Mouse (Mus musculus): Measurements from ENCODE around the gene Edem3. TPM values are rescaled to one million over a fixed set of nuclear protein-coding genes. Genes with fewer than 3 reads are reported as not detected.

The Edem3 gene
- polyA plus RNA-seq, 1 experiment from 2014 or later: 19.2 TPM

DNA sequence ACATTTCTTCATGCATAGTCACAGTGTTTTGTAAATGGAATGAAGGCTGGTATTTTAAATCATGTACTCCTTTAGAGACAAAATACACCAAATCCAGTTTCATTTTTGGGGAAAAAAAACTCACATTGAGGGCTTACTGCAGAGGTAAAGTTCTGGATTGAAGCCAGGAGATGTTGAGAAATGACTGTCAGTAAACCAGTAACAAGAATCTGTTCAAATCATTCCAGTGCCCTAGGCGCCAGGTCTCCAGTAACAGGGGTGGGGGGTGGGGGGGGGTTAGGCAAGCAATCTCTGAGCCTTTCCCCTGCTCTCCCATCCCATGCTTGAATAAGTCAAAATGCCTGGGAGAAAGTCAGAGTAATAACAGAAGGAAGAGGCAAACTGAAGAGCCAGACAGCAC lies 100.4 kb downstream of the Edem3 start:
- ATAC-seq (replicated peaks): no peak
- H3K9ac ChIP-seq (replicated peaks): no peak overlapping the region
- H3K4me3 ChIP-seq: no peak overlapping the region
- H3K4me2 ChIP-seq (replicated peaks): no peak overlapping the region
- H3K9me3 ChIP-seq: no peaks in the 10 kb centered on the region
- no peaks in the 10 kb centered on the region for H3K36me3 ChIP-seq
- H3K27me3 ChIP-seq: no peaks in the 10 kb centered on the region
- 41% methylated on average over 1 of the region's 1 CpGs for WGBS
- H3K27ac ChIP-seq (replicated peaks): no peak overlapping the region
- H3K4me1 ChIP-seq: 0 out of 2 replicates have a peak, but pooled peaks cover 4% of the 10 kb centered on the region

DNA sequence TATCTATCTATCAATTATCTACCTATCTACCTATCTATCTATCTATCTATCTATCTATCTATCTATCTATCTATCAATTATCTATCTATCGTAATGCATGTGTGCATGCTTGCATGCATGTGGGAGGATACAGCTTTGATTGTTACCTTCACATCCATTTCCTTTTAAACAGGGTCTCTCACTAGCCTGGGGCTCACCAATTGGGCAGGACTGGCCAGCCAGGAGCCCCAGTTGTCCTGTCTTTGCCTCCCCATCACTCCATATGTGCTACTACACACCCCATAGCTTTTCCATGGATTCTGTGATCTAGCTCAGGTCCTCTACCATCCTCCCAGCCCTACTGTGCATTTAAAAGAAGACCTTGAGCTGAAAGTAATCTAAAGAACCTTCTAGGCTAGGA lies 103.3 kb downstream of the Edem3 start:
- no peak for ATAC-seq (replicated peaks)
- WGBS: 91% methylated on average over 1 of the region's 1 CpGs
- no peaks in the 10 kb centered on the region for H3K36me3 ChIP-seq

DNA sequence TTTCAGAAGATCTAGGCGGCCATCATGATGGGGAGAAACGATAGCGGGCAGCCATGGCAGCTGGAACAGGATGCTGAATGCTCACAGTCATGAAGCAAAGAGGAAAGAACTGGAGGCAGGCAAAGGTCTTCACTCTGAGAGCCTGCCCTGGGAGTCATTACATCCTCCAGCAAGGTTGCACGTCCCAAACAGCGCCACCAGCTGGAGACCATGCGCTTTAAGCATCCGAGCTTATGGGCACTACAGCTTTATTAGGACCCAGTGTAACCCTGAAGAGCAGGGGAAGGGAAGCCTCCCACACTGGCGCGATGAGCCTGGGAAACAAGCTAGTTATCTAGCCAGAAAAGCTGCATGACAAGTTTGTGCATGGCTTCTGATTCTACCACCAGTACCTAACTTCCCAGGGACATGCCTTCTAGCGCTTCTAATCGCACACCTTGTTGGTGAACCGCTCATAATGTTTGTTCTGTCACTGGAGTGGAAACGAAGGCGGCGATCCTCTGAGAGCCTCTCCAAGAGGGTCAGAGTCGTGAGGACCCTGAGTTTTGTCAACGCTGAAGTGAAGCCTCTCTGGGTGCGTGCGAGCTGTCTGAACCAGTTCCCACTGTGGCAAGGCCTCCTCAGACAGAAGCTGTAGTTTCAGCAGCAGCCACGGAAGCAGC lies 106.3 kb downstream of the Edem3 start:
- Histone ChIP-seq H3K36me3 (no peaks in the 10 kb centered on the region), H3K27ac (replicated peaks) (no peak overlapping the region), H3K4me1 (no peaks in the 10 kb centered on the region), H3K9me3 (no peaks in the 10 kb centered on the region), H3K4me3 (no peak overlapping the region), H3K4me2 (replicated peaks) (no peak overlapping the region), H3K27me3 (no peaks in the 10 kb centered on the region), H3K9ac (replicated peaks) (no peak overlapping the region)
- ATAC-seq (replicated peaks): no peak
- WGBS: 67% methylated on average over 20 of the region's 20 CpGs

More for the DNA sequence above, 103.3 kb downstream of the Edem3 start:
- Histone ChIP-seq H3K27ac (replicated peaks) (no peak overlapping the region), H3K9ac (replicated peaks) (no peak overlapping the region), H3K4me1 (no peaks in the 10 kb centered on the region), H3K4me2 (replicated peaks) (no peak overlapping the region), H3K27me3 (no peaks in the 10 kb centered on the region), H3K4me3 (no peak overlapping the region), H3K9me3 (no peaks in the 10 kb centered on the region)

DNA sequence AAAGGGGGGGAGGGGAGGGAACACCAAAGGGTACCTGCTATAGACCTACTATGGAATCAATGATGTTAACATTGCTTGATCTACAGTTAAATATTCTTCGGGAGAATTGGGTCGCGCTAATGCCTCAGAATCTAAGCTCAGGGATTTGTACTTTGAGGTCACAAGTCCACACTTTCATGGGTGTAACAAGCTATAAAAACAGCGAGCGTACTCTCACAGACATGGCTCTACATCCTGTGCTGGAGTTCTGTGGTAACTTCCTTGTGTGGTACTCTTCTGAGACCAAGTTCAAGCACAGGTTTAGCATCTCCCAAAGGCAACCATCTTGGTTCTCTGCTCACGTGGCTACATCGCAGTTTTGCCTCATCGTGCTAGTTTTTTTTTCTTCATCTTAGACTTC lies 106.9 kb downstream of the Edem3 start:
- 88% methylated on average over 8 of the region's 8 CpGs for WGBS
- no peak overlapping the region for H3K9ac ChIP-seq (replicated peaks)

DNA sequence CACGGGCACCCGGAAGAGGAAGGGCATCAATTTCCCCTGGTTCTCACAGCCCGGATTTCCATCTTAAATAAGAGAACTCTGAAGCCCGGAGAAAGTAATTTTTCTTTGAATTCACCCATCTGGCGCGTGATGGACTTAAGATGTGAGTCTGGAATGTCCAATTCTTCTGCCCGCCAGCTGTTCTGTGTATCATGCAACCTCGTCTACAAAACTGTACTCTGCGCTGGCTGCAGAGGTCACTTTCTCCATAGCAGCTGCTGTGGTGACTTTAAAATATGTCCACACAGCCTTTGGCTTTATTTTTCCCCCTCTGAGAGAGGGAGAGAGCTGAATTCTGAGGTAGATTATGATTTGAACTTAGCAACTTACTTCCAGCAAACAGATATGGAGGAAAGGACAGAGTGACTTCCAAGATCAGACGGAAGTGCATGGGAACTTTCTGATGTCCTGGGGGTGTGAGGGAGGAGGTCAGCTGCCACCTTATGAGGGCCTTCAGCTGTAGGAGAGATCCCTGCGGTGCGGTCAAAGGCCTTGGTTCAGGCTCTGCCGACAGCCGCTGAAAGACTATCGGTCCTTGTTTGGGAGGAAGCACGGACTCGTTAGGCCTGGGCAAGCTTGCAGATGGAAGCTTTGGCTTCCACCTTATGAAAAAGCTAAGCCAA lies 108.1 kb downstream of the Edem3 start:
- Histone ChIP-seq H3K9ac (replicated peaks) (no peak overlapping the region), H3K27me3 (no peaks in the 10 kb centered on the region), H3K4me3 (no peak overlapping the region), H3K27ac (replicated peaks) (no peak overlapping the region), H3K36me3 (no peaks in the 10 kb centered on the region), H3K4me2 (replicated peaks) (no peak overlapping the region), H3K9me3 (no peaks in the 10 kb centered on the region), H3K4me1 (no peaks in the 10 kb centered on the region)
- ATAC-seq (replicated peaks): no peak
- 81% methylated on average over 17 of the region's 17 CpGs for WGBS

More for the DNA sequence above, 106.9 kb downstream of the Edem3 start:
- ATAC-seq (replicated peaks): no peak
- H3K4me2 ChIP-seq (replicated peaks): no peak overlapping the region
- H3K27me3 ChIP-seq: no peaks in the 10 kb centered on the region
- no peak overlapping the region for H3K4me3 ChIP-seq
- H3K4me1 ChIP-seq: no peaks in the 10 kb centered on the region
- no peaks in the 10 kb centered on the region for H3K36me3 ChIP-seq
- H3K9me3 ChIP-seq: no peaks in the 10 kb centered on the region
- no peak overlapping the region for H3K27ac ChIP-seq (replicated peaks)

DNA sequence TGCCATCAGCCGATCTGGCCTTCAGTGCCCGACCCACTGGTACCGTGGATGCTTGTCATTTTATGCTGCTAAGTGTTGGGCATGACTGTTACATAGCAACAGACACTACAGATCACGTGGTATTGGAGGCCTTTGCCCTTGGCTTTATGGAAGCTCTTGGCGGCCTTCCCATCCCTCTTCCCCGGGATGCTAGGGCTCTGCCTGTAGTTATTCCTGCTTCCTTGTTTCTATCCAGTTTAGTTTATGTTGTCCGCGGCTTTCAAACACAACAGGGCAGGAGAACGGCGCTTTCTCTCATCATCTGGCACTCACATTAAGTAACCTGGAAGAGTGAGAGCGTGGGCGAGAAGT lies 108.6 kb downstream of the Edem3 start:
- Histone ChIP-seq H3K9me3 (no peaks in the 10 kb centered on the region), H3K27ac (replicated peaks) (no peak overlapping the region), H3K4me3 (no peak overlapping the region), H3K4me1 (no peaks in the 10 kb centered on the region), H3K4me2 (replicated peaks) (no peak overlapping the region), H3K27me3 (no peaks in the 10 kb centered on the region), H3K36me3 (no peaks in the 10 kb centered on the region), H3K9ac (replicated peaks) (no peak overlapping the region)
- WGBS: 81% methylated on average over 12 of the region's 12 CpGs
- ATAC-seq (replicated peaks): no peak

DNA sequence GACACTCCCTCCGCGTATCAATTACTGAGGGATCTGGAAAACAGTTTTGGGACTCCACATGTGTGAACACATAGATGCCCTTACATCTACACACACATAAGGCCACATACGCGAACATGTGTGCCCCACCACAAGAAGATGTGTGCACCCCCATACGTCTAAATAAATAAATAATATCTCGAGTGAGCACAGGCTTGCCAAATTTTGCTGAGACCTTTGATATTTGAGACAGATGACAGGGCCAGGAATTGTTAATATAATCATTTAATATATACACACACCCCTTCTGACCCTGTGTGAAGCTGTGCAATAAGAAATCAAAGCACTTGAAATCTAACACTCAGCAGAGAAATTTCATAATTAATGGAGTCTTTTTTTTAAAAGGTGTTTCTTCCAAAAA lies 109.2 kb downstream of the Edem3 start:
- H3K9ac ChIP-seq (replicated peaks): no peak overlapping the region
- 95% methylated on average over 6 of the region's 6 CpGs for whole genome bisulfite sequencing
- H3K27me3 ChIP-seq: no peaks in the 10 kb centered on the region
- no peak overlapping the region for H3K4me3 ChIP-seq
- no peak overlapping the region for H3K4me2 ChIP-seq (replicated peaks)
- no peak overlapping the region for H3K27ac ChIP-seq (replicated peaks)
- no peaks in the 10 kb centered on the region for H3K36me3 ChIP-seq
- H3K9me3 ChIP-seq: no peaks in the 10 kb centered on the region
- ATAC-seq (replicated peaks): no peak
- H3K4me1 ChIP-seq: no peaks in the 10 kb centered on the region

Other genes starting within 250 kb of the Edem3 start
- gene Fam129a, start 184.2 kb upstream of the Edem3 start, polyA plus RNA-seq (2015; fragmentation: Nextera tagmentation; extraction: Ambion mirVana): 0.41 and 2.2 TPM in 2 replicates

Data from forebrain, embryonic 15.5 days (tissue).